Mouse (Mus musculus) MEL (cell line): ENCODE measurements around the gene Src. TPM values are rescaled to one million over a fixed set of nuclear protein-coding genes. Genes with fewer than 3 reads are reported as not detected.

ENCODE experiments used
- DNase-seq: peaks from one replicate; pipeline ENCODE4 v3.0.0; 2011; ENCODE audit warnings: low read depth, low spot score
- H3K27ac ChIP-seq: 2 replicates; pipeline ENCODE4 v1.5.1; 2012; ENCODE audit warnings: low read depth, mild to moderate bottlenecking, control low read depth, low read length, moderate library complexity; ENCODE audit not compliant: control insufficient read depth
- H3K27me3 ChIP-seq, 2 experiments: fragments of 150-350 bp in 1 of 2; sonication (generic) in 1 of 2; 2 replicates each; pipeline ENCODE4 v1.6.1; 2012; ENCODE audit warnings: low read length in 2 of 2, mild to moderate bottlenecking in 2 of 2, improper control_type of control experiment in 1 of 2, moderate library complexity in 1 of 2; ENCODE audit not compliant: insufficient read depth in 2 of 2, control insufficient read depth in 1 of 2
- H3K36me3 ChIP-seq, 2 experiments: 2 replicates each; pipeline ENCODE4 v1.6.1; 2012 to 2014; ENCODE audit warnings: low read length in 2 of 2, improper control_type of control experiment in 1 of 2, inconsistent platforms in 1 of 2, mild to moderate bottlenecking in 1 of 2; ENCODE audit not compliant: insufficient read depth in 2 of 2, control insufficient read depth in 1 of 2
- H3K4me1 ChIP-seq, 2 experiments: fragments of 150-350 bp in 1 of 2; sonication (generic) in 1 of 2; 2 replicates each; pipeline ENCODE4 v1.6.1; 2012; ENCODE audit warnings: low read length in 2 of 2, improper control_type of control experiment in 1 of 2, mild to moderate bottlenecking in 1 of 2; ENCODE audit not compliant: insufficient read depth in 2 of 2, control insufficient read depth in 1 of 2
- H3K4me3 ChIP-seq, 2 experiments: fragments of 150-350 bp in 1 of 2; sonication (generic) in 1 of 2; 2 replicates each; pipeline ENCODE4 v1.5.1; 2012; ENCODE audit warnings: low read depth in 2 of 2, low read length in 2 of 2, mild to moderate bottlenecking in 2 of 2, moderate library complexity in 2 of 2, control low read depth in 1 of 2, improper control_type of control experiment in 1 of 2; ENCODE audit not compliant: control insufficient read depth in 1 of 2, insufficient read depth in 1 of 2
- H3K79me2 ChIP-seq: 2 replicates; pipeline ENCODE4 v1.6.1; 2012; ENCODE audit warnings: mild to moderate bottlenecking, low read length, moderate library complexity; ENCODE audit not compliant: control insufficient read depth, poor library complexity, insufficient read depth
- H3K9ac ChIP-seq: 2 replicates; pipeline ENCODE4 v1.6.1; 2012; ENCODE audit warnings: low read depth, mild to moderate bottlenecking, control low read depth, low read length, moderate library complexity; ENCODE audit not compliant: control insufficient read depth, poor library complexity, severe bottlenecking
- H3K9me3 ChIP-seq: fragments of 150-350 bp; sonication (generic); replicated peaks from 2 replicates; pipeline ENCODE4 v1.6.1; 2012; ENCODE audit warnings: mild to moderate bottlenecking, low read length, improper control_type of control experiment, moderate library complexity; ENCODE audit not compliant: insufficient read depth
- BHLHE40 ChIP-seq: IDR thresholded peaks from 2 replicates; pipeline ENCODE4 v1.6.1; 2012; ENCODE audit warnings: low read depth, mild to moderate bottlenecking, inconsistent platforms, low read length, improper control_type of control experiment, borderline replicate concordance
- CHD1 ChIP-seq: IDR thresholded peaks from 2 replicates; pipeline ENCODE4 v1.6.1; 2012; ENCODE audit warnings: low read depth, mild to moderate bottlenecking, inconsistent platforms, low read length, improper control_type of control experiment
- E2F4 ChIP-seq: IDR thresholded peaks from 2 replicates; pipeline ENCODE4 v1.6.1; 2011; ENCODE audit warnings: low read depth, low read length, improper control_type of control experiment, borderline replicate concordance
- ELF1 ChIP-seq: IDR thresholded peaks from 2 replicates; pipeline ENCODE4 v1.6.1; 2014; ENCODE audit warnings: low read depth, mild to moderate bottlenecking, inconsistent platforms, low read length, improper control_type of control experiment, moderate library complexity
- ETS1 ChIP-seq: IDR thresholded peaks from 2 replicates; pipeline ENCODE4 v1.6.1; 2012; ENCODE audit warnings: low read depth, mild to moderate bottlenecking, inconsistent platforms, low read length, improper control_type of control experiment, moderate library complexity
- GABPA ChIP-seq: IDR thresholded peaks from 2 replicates; pipeline ENCODE4 v1.6.1; 2012; ENCODE audit warnings: low read depth, mild to moderate bottlenecking, inconsistent platforms, low read length, improper control_type of control experiment, moderate library complexity
- HCFC1 ChIP-seq: IDR thresholded peaks from 2 replicates; pipeline ENCODE4 v1.6.1; 2012; ENCODE audit warnings: low read depth, mild to moderate bottlenecking, inconsistent platforms, low read length, improper control_type of control experiment, moderate library complexity
- JUND ChIP-seq: IDR thresholded peaks from 2 replicates; pipeline ENCODE4 v1.6.1; 2011; ENCODE audit warnings: low read depth, mild to moderate bottlenecking, improper control_type of control experiment, low read length
- MAX ChIP-seq: IDR thresholded peaks from 2 replicates; pipeline ENCODE4 v1.6.1; 2011; ENCODE audit warnings: low read length, improper control_type of control experiment
- MAZ ChIP-seq: IDR thresholded peaks from 2 replicates; pipeline ENCODE4 v1.6.1; 2012; ENCODE audit warnings: low read depth, mild to moderate bottlenecking, inconsistent platforms, low read length, improper control_type of control experiment
- MEF2A ChIP-seq: IDR thresholded peaks from 2 replicates; pipeline ENCODE4 v1.6.1; 2014; ENCODE audit warnings: low read depth, mild to moderate bottlenecking, inconsistent platforms, low read length, improper control_type of control experiment; ENCODE audit not compliant: poor library complexity, insufficient replicate concordance, severe bottlenecking; ENCODE audit errors: extremely low read depth
- MXI1 ChIP-seq: IDR thresholded peaks from 2 replicates; pipeline ENCODE4 v1.6.1; 2011; ENCODE audit warnings: mild to moderate bottlenecking, low read depth, low read length, improper control_type of control experiment
- NELFE ChIP-seq: IDR thresholded peaks from 2 replicates; pipeline ENCODE4 v1.6.1; 2011; ENCODE audit warnings: low read depth, low read length, improper control_type of control experiment
- NRF1 ChIP-seq: IDR thresholded peaks from 2 replicates; pipeline ENCODE4 v1.6.1; 2014; ENCODE audit warnings: low read depth, mild to moderate bottlenecking, inconsistent platforms, low read length, improper control_type of control experiment, moderate library complexity; ENCODE audit not compliant: poor library complexity, insufficient read depth, severe bottlenecking
- POLR2AphosphoS2 ChIP-seq: IDR thresholded peaks from 2 replicates; pipeline ENCODE4 v1.6.1; 2011; ENCODE audit warnings: low read length, improper control_type of control experiment
- RCOR1 ChIP-seq: IDR thresholded peaks from 2 replicates; pipeline ENCODE4 v1.6.1; 2012; ENCODE audit warnings: low read depth, mild to moderate bottlenecking, inconsistent platforms, low read length, improper control_type of control experiment
- SIN3A ChIP-seq: IDR thresholded peaks from 2 replicates; pipeline ENCODE4 v1.6.1; 2012; ENCODE audit warnings: low read length, improper control_type of control experiment, inconsistent platforms
- TAL1 ChIP-seq: IDR thresholded peaks from 2 replicates; pipeline ENCODE4 v1.6.1; 2012; ENCODE audit warnings: mild to moderate bottlenecking, inconsistent platforms, low read length, moderate library complexity, mixed read lengths
- UBTF ChIP-seq: IDR thresholded peaks from 2 replicates; pipeline ENCODE4 v1.6.1; 2012; ENCODE audit warnings: low read depth, mild to moderate bottlenecking, inconsistent platforms, low read length, improper control_type of control experiment, moderate library complexity, borderline replicate concordance; ENCODE audit not compliant: insufficient read depth
- USF2 ChIP-seq, 2 experiments: IDR thresholded peaks; 2 replicates each; pipeline ENCODE4 v1.6.1; 2011 to 2012; ENCODE audit warnings: improper control_type of control experiment in 2 of 2, low read length in 2 of 2, borderline replicate concordance in 1 of 2, inconsistent platforms in 1 of 2, low read depth in 1 of 2, mild to moderate bottlenecking in 1 of 2; ENCODE audit not compliant: insufficient read depth in 1 of 2
- ZNF384 ChIP-seq: IDR thresholded peaks from 2 replicates; pipeline ENCODE4 v1.6.1; 2012; ENCODE audit warnings: low read depth, mild to moderate bottlenecking, inconsistent platforms, low read length, improper control_type of control experiment
- polyA plus RNA-seq, 2 experiments: library from polyadenylated mRNA; stranded (reverse) in 1 of 2; unstranded in 1 of 2; fragments of >175 nt in 1 of 2; fragments of >200 nt in 1 of 2; gene quantifications; 2 replicates each; pipeline versions ENCODE4 v1.2.1 to v1.2.4; 2012; ENCODE audit warnings: low replicate concordance in 2 of 2, low read depth in 1 of 2; ENCODE audit not compliant: insufficient read length in 2 of 2, insufficient read depth in 1 of 2, missing spikeins in 1 of 2
- total RNA-seq: library from RNA; depleted of rRNA; stranded (reverse); fragments of 300-350 nt; gene quantifications from 2 replicates; pipeline ENCODE4 v1.2.3, GENCODE M21; 2012

The Src gene
- total and polyA plus RNA-seq, 3 experiments, result 0.23 to 4.2 TPM; not detected in 1

DNA sequence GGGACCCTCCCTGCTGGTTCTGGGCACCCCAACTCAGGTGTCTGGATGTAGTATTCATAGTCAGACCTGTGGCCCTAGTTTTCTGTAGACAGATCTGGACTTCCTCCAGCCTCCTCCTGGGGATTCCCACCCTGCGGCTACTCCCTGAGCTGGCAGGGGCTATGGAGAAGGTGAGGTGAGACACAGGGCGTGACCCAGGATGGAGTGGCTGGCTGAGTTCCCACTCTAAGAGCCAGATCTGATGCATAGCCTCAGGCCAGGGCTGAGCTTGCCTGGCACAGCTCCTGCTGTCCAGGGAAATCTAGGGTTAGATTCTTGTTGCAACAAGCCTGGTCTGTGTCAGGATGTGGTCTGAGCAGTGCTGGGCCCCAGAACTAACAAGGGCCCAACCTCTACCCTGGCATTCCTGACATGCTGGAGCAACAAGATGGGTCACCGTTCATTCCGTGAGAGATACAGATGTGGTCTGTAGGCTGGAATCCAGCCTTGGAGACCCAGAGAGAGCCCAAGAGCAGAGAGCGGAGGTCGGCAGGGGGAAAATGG is 7.0 kb upstream of the Src start:
- Histone ChIP-seq H3K9me3 (no peaks in the 10 kb centered on the region), H3K27me3 (no peaks in the 10 kb centered on the region; a peak in 1 of 4 replicates), H3K27ac (no peak overlapping the region), H3K4me1 (no peaks in the 10 kb centered on the region), H3K79me2 (no peaks in the 10 kb centered on the region), H3K36me3 (no peaks in the 10 kb centered on the region), H3K9ac (no peak overlapping the region), H3K4me3 (no peak overlapping the region)
- no peak for DNase-seq
- TF ChIP-seq MXI1, result no peak
- TF ChIP-seq MAZ, result no peak
- TF ChIP-seq ZNF384, result no peak
- TF ChIP-seq E2F4, result no peak
- no peak for TF ChIP-seq JUND
- TF ChIP-seq MEF2A, result no peak
- no peak for TF ChIP-seq NRF1
- no peak for TF ChIP-seq NELFE
- no peak for TF ChIP-seq POLR2AphosphoS2
- no peak for TF ChIP-seq UBTF
- TF ChIP-seq MAX, result no peak
- TF ChIP-seq TAL1, result no peak
- no peak for TF ChIP-seq USF2 (IDR thresholded peaks at IDR 0.05; ENCODE audit: borderline replicate concordance in 1 of 2, insufficient read depth in 1 of 2, low read depth in 1 of 2, low read length in 2 of 2)
- no peak for TF ChIP-seq RCOR1
- no peak for TF ChIP-seq CHD1
- TF ChIP-seq ETS1, result no peak
- no peak for TF ChIP-seq SIN3A

DNA sequence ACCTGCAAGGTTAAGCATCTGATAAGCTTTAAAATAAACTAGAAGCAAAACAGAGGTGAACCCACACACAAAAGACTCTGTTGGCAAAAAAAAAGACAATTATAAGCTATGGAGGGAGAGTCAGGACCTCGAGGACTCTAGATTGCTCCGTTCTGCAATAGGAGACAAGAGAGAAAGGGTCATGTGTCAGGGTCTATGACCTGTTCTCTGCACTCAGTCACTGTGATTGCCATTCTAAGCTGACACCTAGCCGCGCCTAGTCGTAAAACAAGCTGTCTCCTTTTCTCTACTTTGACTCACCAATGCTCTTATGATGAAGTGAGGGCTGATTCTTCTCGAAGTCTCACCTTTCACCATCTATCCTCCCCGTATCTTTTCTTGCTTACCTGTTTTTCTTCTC is 5.7 kb upstream of the Src start:
- DNase-seq, result no peak

More for the DNA sequence above, 5.7 kb upstream of the Src start:
- Histone ChIP-seq H3K4me3 (no peak overlapping the region), H3K36me3 (no peaks in the 10 kb centered on the region), H3K4me1 (no peaks in the 10 kb centered on the region)
- no peak for TF ChIP-seq HCFC1
- no peak for TF ChIP-seq E2F4
- TF ChIP-seq ELF1, result no peak
- no peak for TF ChIP-seq BHLHE40
- no peak for TF ChIP-seq TAL1
- TF ChIP-seq GABPA, result no peak
- TF ChIP-seq MAX, result no peak
- TF ChIP-seq, all 39 proteins: peak for 0
- Histone ChIP-seq H3K27me3 (peaks cover 0 to 3% of the 10 kb centered on the region in 2 experiments; a peak in 1 of 4 replicates), H3K9ac (no peak overlapping the region), H3K9me3 (no peaks in the 10 kb centered on the region), H3K27ac (no peak overlapping the region), H3K79me2 (no peaks in the 10 kb centered on the region)
